Mouse (Mus musculus) left cerebral cortex, adult 2 months (tissue): ENCODE measurements at regions not wholly inside any gene's neighbourhood (a gene's known extent, or its start where the extent isn't known, plus 50 kb on each side); places are given as distances from the start of the nearest gene placed in this dataset.

Experiments
- DNase-seq, 2 experiments: peaks; one replicate each; pipeline ENCODE4 v3.0.0; 2021 to 2022; ENCODE audit warnings: low spot score in 2 of 2, mixed read lengths in 1 of 2; ENCODE audit errors: extremely low spot score in 1 of 2
- H3K27ac ChIP-seq: fragments of 200-600 bp; 2 replicates; pipeline ENCODE4 v1.8.1; 2022
- H3K4me3 ChIP-seq: fragments of 200-600 bp; 2 replicates; pipeline ENCODE4 v1.8.1; 2022
- CTCF ChIP-seq: fragments of 200-600 bp; IDR thresholded peaks from 2 replicates; pipeline ENCODE4 v1.8.1; 2022; ENCODE audit warnings: antibody characterized with exemption, mild to moderate bottlenecking, moderate library complexity
- intact Hi-C: fragments of 180-260 bp; cut with DNase I; formaldehyde crosslinking; loops from one replicate; pipeline ENCODE4 v1.15.1; 2025
- microRNA-seq, 2 experiments: library from miRNA; unstranded; fragments of <30 nt; microRNA quantifications; one replicate each; pipeline ENCODE4 v1.2.0; 2021

DNA sequence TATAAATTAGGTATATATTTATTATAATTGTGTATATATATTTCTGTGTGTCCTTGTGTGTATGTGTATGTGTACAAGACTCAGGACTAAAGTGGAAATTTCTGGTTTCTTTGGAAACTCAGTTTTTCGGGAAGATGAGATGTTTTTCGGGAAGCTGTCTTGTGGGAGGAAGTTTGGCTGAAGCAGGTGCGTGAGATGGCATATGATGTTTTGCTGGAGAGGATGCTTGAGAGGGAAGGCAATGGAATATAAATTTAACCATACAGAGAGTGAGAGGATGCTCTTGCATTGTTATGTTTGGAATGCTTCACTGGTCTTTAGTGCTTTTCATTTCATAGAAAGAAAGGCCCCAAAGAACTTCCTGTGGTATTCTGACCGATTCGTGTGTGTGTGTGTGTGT is 141.3 kb upstream of the Rgs18 start:
- intact Hi-C loops, result no loop called here
- Histone ChIP-seq H3K4me3 (no peak overlapping the region), H3K27ac (no peak overlapping the region)
- TF ChIP-seq CTCF, result no peak
- no peak for DNase-seq

DNA sequence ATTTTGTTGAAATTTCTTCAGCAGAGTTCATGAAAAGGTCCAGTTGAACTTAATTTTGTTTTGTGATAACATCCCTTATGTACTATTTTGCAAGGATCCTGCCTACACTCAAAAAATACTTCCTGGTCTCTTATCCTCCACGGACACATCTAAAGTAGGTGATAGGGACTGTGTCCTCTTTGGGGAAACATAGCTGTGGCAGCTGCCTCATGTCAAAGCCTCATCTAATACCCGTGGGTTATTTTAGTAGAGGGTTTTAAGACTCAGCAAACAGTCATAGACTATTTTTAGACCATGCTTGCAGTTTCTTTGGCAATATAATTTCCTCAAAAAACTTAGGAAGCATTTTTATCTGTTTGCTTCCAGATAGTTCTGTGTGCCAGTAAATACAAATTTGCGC is 127.8 kb upstream of the Rgs18 start:
- Histone ChIP-seq H3K27ac (no peak overlapping the region), H3K4me3 (no peak overlapping the region)
- no peak for DNase-seq
- no peak for TF ChIP-seq CTCF
- intact Hi-C loops, result no loop called here

DNA sequence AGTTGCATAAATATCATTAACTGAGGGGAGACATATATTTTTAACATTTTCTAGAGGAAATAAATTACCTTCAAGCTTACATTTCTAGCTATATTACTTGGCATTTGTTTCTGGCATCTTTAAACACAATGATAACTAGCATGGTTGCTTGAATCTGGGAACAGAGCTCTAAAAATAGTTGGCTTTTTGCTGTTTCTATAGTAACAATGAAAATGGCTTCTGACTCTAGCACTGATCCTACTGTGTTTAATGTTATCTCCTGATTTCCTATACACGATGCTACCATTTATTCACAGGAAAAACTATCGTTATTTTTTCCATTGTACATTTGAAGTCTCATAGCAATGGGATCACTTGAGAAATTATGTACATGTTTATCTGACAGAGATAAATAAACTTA is 108.4 kb upstream of the Rgs18 start:
- TF ChIP-seq CTCF, result no peak
- H3K4me3 ChIP-seq, result no peak overlapping the region
- DNase-seq, result no peak
- intact Hi-C loops, result no loop called here
- no peak overlapping the region for H3K27ac ChIP-seq

DNA sequence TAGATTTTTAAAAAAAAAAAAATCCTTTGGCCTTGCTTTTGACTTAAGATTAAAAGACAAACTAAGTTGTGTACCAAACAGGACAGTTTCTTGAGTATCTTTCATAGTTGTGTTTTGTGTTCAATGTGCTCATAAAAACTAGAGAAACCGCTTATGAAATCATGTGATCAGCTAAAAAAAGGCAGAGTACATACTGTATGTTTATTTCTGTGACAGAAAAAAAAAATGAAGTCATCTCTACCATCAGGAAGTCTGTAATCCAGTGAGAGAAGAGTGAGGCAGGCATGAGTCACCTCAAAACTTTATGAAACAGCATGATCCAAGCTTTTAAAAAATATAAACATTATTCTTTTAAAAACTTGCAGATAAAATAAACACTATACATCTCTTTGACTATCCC is 86.9 kb upstream of the Rgs18 start:
- no peak overlapping the region for H3K27ac ChIP-seq
- H3K4me3 ChIP-seq, result no peak overlapping the region
- intact Hi-C loops, result no loop called here
- TF ChIP-seq CTCF, result no peak
- no peak for DNase-seq

Small RNAs in the stretch of these regions (microRNA-seq; reads per million reads assigned to microRNA genes)
- 0 reads per million in 2 experiments for gene Gm25708
